7 mouse cellular contexts compared by ENCODE assay signal in genomic region chr16:38558221-38558748, GRCm38 (mm10). TPM values are rescaled to one million over a fixed set of nuclear protein-coding genes. Genes with fewer than 3 reads are reported as not detected.
DNase-seq lines count a peak whose midpoint lies in the region; ATAC-seq and TF ChIP-seq lines count a peak whose summit lies in the region.

TSS of gene Tmem39a (plus strand) at chr16:38558698.

- no peak within 1 kb of the TSS for H3K4me2 ChIP-seq in CH12.LX (ENCODE audit: insufficient read depth, low read depth, poor library complexity, severe bottlenecking)
- no peak within 1 kb of the TSS for H3K4me2 ChIP-seq in forebrain, embryonic 12.5 days
- H3K4me2 ChIP-seq in limb, embryonic 15.5 days, result no peak within 1 kb of the TSS
- no peak within 1 kb of the TSS for H3K4me2 ChIP-seq in stomach, postnatal 0 days (replicated peaks; ENCODE audit: low read depth)

- in situ Hi-C loops in CH12.LX (cut with MboI; ENCODE audit: low pct_ligation_motif_present, low pct_unique_long_range_greater_than_20kb, low sequenced_read_pairs), result no loop called here

- no peak for TF ChIP-seq POLR2A in CH12.LX (IDR thresholded peaks at IDR 0.05; ENCODE audit: low read depth, low read length)

- H3K36me3 ChIP-seq in CH12.LX (replicated peaks in 1 of 2; ENCODE audit: control insufficient read depth in 1 of 2, insufficient read depth in 1 of 2, low read length in 1 of 2) (no peaks in the 10 kb centered on the region), G1E (replicated peaks) (no peaks in the 10 kb centered on the region)
- H3K36me3 ChIP-seq in forebrain, embryonic 12.5 days (replicated peaks), result no peaks in the 10 kb centered on the region
- no peaks in the 10 kb centered on the region for H3K36me3 ChIP-seq in limb, embryonic 15.5 days
- H3K36me3 ChIP-seq in stomach, postnatal 0 days (ENCODE audit: control insufficient read depth, insufficient read depth, low read length), result no peaks in the 10 kb centered on the region

- TF ChIP-seq CTCF in CH12.LX (conservative IDR thresholded peaks at IDR 0.05 in 1 of 2, IDR thresholded peaks at IDR 0.05 in 1 of 2; ENCODE audit: low read depth in 2 of 2, low read length in 2 of 2), result no peak
- no peak for TF ChIP-seq CTCF in G1E (IDR thresholded peaks at IDR 0.05; ENCODE audit: low read depth, low read length)
- TF ChIP-seq CTCF in stomach, postnatal 0 days (IDR thresholded peaks at IDR 0.05; ENCODE audit: low read depth), result no peak

- peaks cover 6% of the 10 kb centered on the region for H3K79me2 ChIP-seq in CH12.LX (replicated peaks; ENCODE audit: control insufficient read depth, extremely low read depth, insufficient read depth, poor library complexity, severe bottlenecking)

- H3K9me3 ChIP-seq in CH12.LX (replicated peaks; ENCODE audit: low read length), result peaks cover under 1% of the 10 kb centered on the region
- H3K9me3 ChIP-seq in G1E (replicated peaks), result no peaks in the 10 kb centered on the region
- H3K9me3 ChIP-seq in forebrain, embryonic 12.5 days, result no peaks in the 10 kb centered on the region
- H3K9me3 ChIP-seq in limb, embryonic 15.5 days, result no peaks in the 10 kb centered on the region
- H3K9me3 ChIP-seq in stomach, postnatal 0 days (ENCODE audit: control insufficient read depth, low read length), result no peaks in the 10 kb centered on the region

- TF ChIP-seq RAD21 in CH12.LX (IDR thresholded peaks at IDR 0.05; ENCODE audit: low read depth, low read length), result no peak

- WGBS in forebrain, embryonic 12.5 days, result 88% methylated on average over 3 of the region's 3 CpGs
- 74% methylated on average over 3 of the region's 3 CpGs for WGBS in limb, embryonic 15.5 days
- 71% methylated on average over 3 of the region's 3 CpGs for WGBS in stomach, postnatal 0 days

- DNase-seq in CH12.LX (ENCODE audit: extremely low read depth), result no peak
- DNase-seq in G1E (ENCODE audit: low spot score), result no peak
- DNase-seq in heart, postnatal 4 days, result no peak
- DNase-seq in stomach, postnatal 0 days (ENCODE audit: low spot score), result no peak
- DNase-seq in adipocyte (ENCODE audit: low spot score), result no peak

- peaks cover 3 to 13% of the 10 kb centered on the region in 2 experiments; a peak in 3 of 4 replicates for H3K4me1 ChIP-seq in CH12.LX (ENCODE audit: control insufficient read depth in 1 of 2, insufficient read depth in 2 of 2)
- H3K4me1 ChIP-seq in G1E (ENCODE audit: insufficient read depth, low read depth, low read length), result peaks cover 5% of the 10 kb centered on the region; the same call in 1 of the 2 replicates
- H3K4me1 ChIP-seq in forebrain, embryonic 12.5 days, result peaks cover 2% of the 10 kb centered on the region
- no peaks in the 10 kb centered on the region; the same call in 1 of the 2 replicates for H3K4me1 ChIP-seq in limb, embryonic 15.5 days
- no peaks in the 10 kb centered on the region for H3K4me1 ChIP-seq in stomach, postnatal 0 days (replicated peaks; ENCODE audit: control insufficient read depth, insufficient read depth)

- H3K27me3 ChIP-seq in CH12.LX (replicated peaks) (peaks cover 19% of the 10 kb centered on the region), G1E (ENCODE audit: insufficient read depth, low read length) (peaks cover 21% of the 10 kb centered on the region)
- peaks cover 42% of the 10 kb centered on the region for H3K27me3 ChIP-seq in forebrain, embryonic 12.5 days
- H3K27me3 ChIP-seq in limb, embryonic 15.5 days, result peaks cover 12% of the 10 kb centered on the region; the same call in 1 of the 2 replicates
- no peaks in the 10 kb centered on the region for H3K27me3 ChIP-seq in stomach, postnatal 0 days (ENCODE audit: control insufficient read depth, insufficient read depth, low read length)

- TF ChIP-seq EP300 in CH12.LX (IDR thresholded peaks at IDR 0.05; ENCODE audit: low read length), result no peak
- no peak for TF ChIP-seq EP300 in stomach, postnatal 0 days (optimal IDR thresholded peaks at IDR 0.05)

- H3K27ac ChIP-seq in CH12.LX (ENCODE audit: insufficient read depth, low read depth), result no peak within 1 kb of the TSS
- no peak within 1 kb of the TSS for H3K27ac ChIP-seq in forebrain, embryonic 12.5 days
- no peak within 1 kb of the TSS for H3K27ac ChIP-seq in limb, embryonic 15.5 days
- H3K27ac ChIP-seq in stomach, postnatal 0 days (replicated peaks), result no peak within 1 kb of the TSS

- no peak within 1 kb of the TSS for H3K9ac ChIP-seq in CH12.LX (ENCODE audit: insufficient read depth, low read depth)
- no peak within 1 kb of the TSS for H3K9ac ChIP-seq in forebrain, embryonic 12.5 days
- H3K9ac ChIP-seq in limb, embryonic 15.5 days, result no peak within 1 kb of the TSS
- no peak within 1 kb of the TSS for H3K9ac ChIP-seq in stomach, postnatal 0 days (ENCODE audit: low read length)

- H3K4me3 ChIP-seq in CH12.LX (replicated peaks in 1 of 3; ENCODE audit: low read depth in 2 of 3, low read length in 2 of 3, poor library complexity in 1 of 3) (no peak within 1 kb of the TSS), G1E (ENCODE audit: low read depth, low read length) (no peak within 1 kb of the TSS)
- H3K4me3 ChIP-seq in forebrain, embryonic 12.5 days (replicated peaks), result no peak within 1 kb of the TSS
- H3K4me3 ChIP-seq in limb, embryonic 15.5 days, result no peak within 1 kb of the TSS
- H3K4me3 ChIP-seq in stomach, postnatal 0 days (ENCODE audit: low read depth, low read length), result no peak within 1 kb of the TSS

- no peak for ATAC-seq in G1E (ENCODE audit: extremely low read depth, insufficient number of reproducible peaks, low FRiP score, poor library complexity, severe bottlenecking)
- ATAC-seq in forebrain, embryonic 12.5 days (ENCODE audit: low FRiP score), result no peak
- no peak for ATAC-seq in limb, embryonic 15.5 days (ENCODE audit: insufficient number of reproducible peaks, low FRiP score, low TSS enrichment, low read depth)
- ATAC-seq in stomach, postnatal 0 days (ENCODE audit: low FRiP score, low TSS enrichment), result no peak

- dilution Hi-C loops in CH12.LX (cut with MboI; ENCODE audit: extremely low pct_ligation_motif_present, extremely low pct_unique_long_range_greater_than_20kb, low sequenced_read_pairs), result no loop called here

TF ChIP-seq in CH12.LX, 34 proteins besides CTCF, POLR2A, EP300 and RAD21:
- TF ChIP-seq MAX (IDR thresholded peaks at IDR 0.05; ENCODE audit: low read length) (no peak), USF1 (IDR thresholded peaks at IDR 0.05; ENCODE audit: low read depth, low read length) (no peak), UBTF (IDR thresholded peaks at IDR 0.05; ENCODE audit: low read depth, low read length) (no peak), ZKSCAN1 (IDR thresholded peaks at IDR 0.05; ENCODE audit: borderline replicate concordance, low read depth, low read length) (no peak), ZMIZ1 (IDR thresholded peaks at IDR 0.05; ENCODE audit: low read depth, low read length) (no peak), SMC3 (IDR thresholded peaks at IDR 0.05; ENCODE audit: low read depth, low read length) (no peak), RCOR1 (conservative IDR thresholded peaks at IDR 0.05; ENCODE audit: low read depth, low read length) (no peak), TCF12 (IDR thresholded peaks at IDR 0.05; ENCODE audit: low read depth, low read length) (no peak), MXI1 (IDR thresholded peaks at IDR 0.05; ENCODE audit: low read depth, low read length) (no peak), CHD1 (IDR thresholded peaks at IDR 0.05; ENCODE audit: low read depth, low read length) (no peak), GABPA (IDR thresholded peaks at IDR 0.05; ENCODE audit: insufficient replicate concordance, low read depth, low read length) (no peak), SIN3A (IDR thresholded peaks at IDR 0.05; ENCODE audit: low read length) (no peak)
TF ChIP-seq in CH12.LX: peak in this region for 0.

RNA-seq across cellular contexts. Expression of gene Tmem39a, which starts in this region (rescaled TPM):
- total RNA-seq in CH12.LX (2012; rRNA removed), result 61.9 and 66.5 TPM in 2 replicates
- 42.3 and 52.3 TPM in 2 replicates for total RNA-seq in CH12.LX (2014; rRNA removed)
- 120 and 137 TPM in 2 replicates for polyA plus RNA-seq in CH12.LX (2012; ENCODE audit: insufficient read length, low read depth)
- total RNA-seq in G1E (2014; fragmentation: Nextera tagmentation), result 148 and 206 TPM in 2 replicates
- 53.5 and 62.1 TPM in 2 replicates for total RNA-seq in G1E (2017)
- polyA plus RNA-seq in G1E (2012), result 10.7 and 17.3 TPM in 2 replicates
- polyA plus RNA-seq in forebrain, embryonic 12.5 days (2016; fragmentation: Nextera tagmentation; extraction: Ambion mirVana), result 57.4 and 70.5 TPM in 2 replicates
- 10 to 100 TPM; 31.2 to 33.6 TPM for total RNA-seq in heart, postnatal 4 days (2021)
- 154 and 161 TPM in 2 replicates for polyA plus RNA-seq in limb, embryonic 15.5 days (2015; fragmentation: Nextera tagmentation; extraction: Ambion mirVana)
- polyA plus RNA-seq in stomach, postnatal 0 days (2015; fragmentation: Nextera tagmentation; extraction: Ambion mirVana), result 44.6 and 48.9 TPM in 2 replicates
